Mouse (Mus musculus) liver, adult (tissue): ENCODE results near the gene Vmn1r207-ps.
"Not testable (repeated sequence)": the region's sequence is repeated elsewhere in the genome, so short reads cannot be mapped to it uniquely, and the experiment has no call there.

Experiments used
- GATA4 ChIP-seq: IDR thresholded peaks from 2 replicates; pipeline ENCODE4 v1.6.1; 2014; ENCODE audit warnings: mild to moderate bottlenecking, low read length; ENCODE audit not compliant: insufficient replicate concordance

Vmn1r207-ps gene

DNA sequence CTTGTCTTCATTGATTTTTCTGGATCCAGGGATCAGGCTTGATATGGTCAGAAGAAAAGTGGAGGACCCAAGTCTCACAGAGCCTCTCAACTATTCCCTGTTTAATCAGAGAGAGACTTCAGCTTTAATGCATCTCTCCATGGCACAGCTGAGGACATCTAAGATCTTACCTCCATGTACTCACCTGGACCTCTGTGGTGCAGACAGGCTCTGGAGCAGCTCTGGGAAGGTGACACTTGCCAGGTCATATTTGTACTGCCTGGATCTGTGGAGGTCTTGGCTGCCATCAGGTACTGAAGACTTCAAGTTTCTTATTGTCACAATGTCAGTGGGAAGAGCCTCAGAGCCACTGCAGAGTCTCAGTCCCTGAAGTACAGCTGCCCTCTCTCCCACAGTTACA, at the start of gene Vmn1r207-ps:
Gene Vmn1r207-ps, minus strand, starts transcription at position 101 of the 400 bp plus-strand sequence.
- not testable (repeated sequence) for TF ChIP-seq GATA4

- TF ChIP-seq GATA4 = not testable (repeated sequence)
Measured at GRCm38 (mm10) chr13:22777300-22777699, 47.9 kb upstream of the Vmn1r207-ps start, which contains the start of gene Vmn1r208. Gene Vmn1r208, minus strand, starts transcription at chr13:22777400.

- TF ChIP-seq GATA4 = no peak
Measured at GRCm38 (mm10) chr13:22747524-22747923, 18.1 kb upstream of the Vmn1r207-ps start.
